Mouse (Mus musculus) kidney, embryonic 14.5 days (tissue): ENCODE data around the gene Iba57. TPM values are rescaled to one million over a fixed set of nuclear protein-coding genes. Genes with fewer than 3 reads are reported as not detected.

Experiments used
- ATAC-seq: fragments of 200-750 bp; cut with Nextera tagmentation; 2 replicates; pipeline ENCODE4 v1.8.0; 2017; ENCODE audit warnings: moderate number of reproducible peaks, mild to moderate bottlenecking, moderate TSS enrichment, moderate library complexity; ENCODE audit not compliant: low FRiP score, low TSS enrichment
- H3K27ac ChIP-seq: fragments of 300-500 bp; sonication (generic); 2 replicates; pipeline ENCODE4 v1.5.1; 2014; ENCODE audit warnings: low read depth, mild to moderate bottlenecking, low read length, moderate library complexity, mixed read lengths
- H3K27me3 ChIP-seq: fragments of 300-500 bp; sonication (generic); 2 replicates; pipeline ENCODE4 v1.6.1; 2014; ENCODE audit warnings: mild to moderate bottlenecking, low read length; ENCODE audit not compliant: control insufficient read depth, insufficient read depth
- H3K36me3 ChIP-seq: fragments of 300-500 bp; sonication (generic); 2 replicates; pipeline ENCODE4 v1.6.1; 2014; ENCODE audit warnings: low read length, mixed read lengths; ENCODE audit not compliant: control insufficient read depth, insufficient read depth
- H3K4me1 ChIP-seq: fragments of 300-500 bp; sonication (generic); 2 replicates; pipeline ENCODE4 v1.6.1; 2014; ENCODE audit warnings: low read length, mixed read lengths; ENCODE audit not compliant: control insufficient read depth, insufficient read depth
- H3K4me2 ChIP-seq: fragments of 300-500 bp; sonication (generic); replicated peaks from 2 replicates; pipeline ENCODE4 v1.6.1; 2014; ENCODE audit warnings: low read depth, mild to moderate bottlenecking, low read length
- H3K4me3 ChIP-seq: fragments of 300-500 bp; sonication (generic); 2 replicates; pipeline ENCODE4 v1.5.1; 2014; ENCODE audit warnings: mild to moderate bottlenecking, low read length
- H3K9ac ChIP-seq: fragments of 300-500 bp; sonication (generic); 2 replicates; pipeline ENCODE4 v1.6.1; 2014; ENCODE audit warnings: low read depth, mild to moderate bottlenecking, low read length, moderate library complexity
- H3K9me3 ChIP-seq: fragments of 300-500 bp; sonication (generic); 2 replicates; pipeline ENCODE4 v1.6.1; 2016; ENCODE audit warnings: low read length; ENCODE audit not compliant: control insufficient read depth
- WGBS: fragments of 180-500 bp; shearing (Covaris S2); extraction: QIAGEN DNeasy Blood & Tissue Kit; methylation state at CpG from one replicate; pipeline ENCODE4 v1.1.7; 2014; 5-methylcytosine and 5-hydroxymethylcytosine counted together
- polyA plus RNA-seq: library from polyadenylated mRNA; unstranded; fragments of >200 nt; fragmentation: Nextera tagmentation; extraction: Ambion mirVana; gene quantifications from 2 replicates; pipeline ENCODE4 v1.2.1, GENCODE M21; 2014

The Iba57 gene
- polyA plus RNA-seq, 1 experiment from 2014 or later = 2.3 TPM

DNA sequence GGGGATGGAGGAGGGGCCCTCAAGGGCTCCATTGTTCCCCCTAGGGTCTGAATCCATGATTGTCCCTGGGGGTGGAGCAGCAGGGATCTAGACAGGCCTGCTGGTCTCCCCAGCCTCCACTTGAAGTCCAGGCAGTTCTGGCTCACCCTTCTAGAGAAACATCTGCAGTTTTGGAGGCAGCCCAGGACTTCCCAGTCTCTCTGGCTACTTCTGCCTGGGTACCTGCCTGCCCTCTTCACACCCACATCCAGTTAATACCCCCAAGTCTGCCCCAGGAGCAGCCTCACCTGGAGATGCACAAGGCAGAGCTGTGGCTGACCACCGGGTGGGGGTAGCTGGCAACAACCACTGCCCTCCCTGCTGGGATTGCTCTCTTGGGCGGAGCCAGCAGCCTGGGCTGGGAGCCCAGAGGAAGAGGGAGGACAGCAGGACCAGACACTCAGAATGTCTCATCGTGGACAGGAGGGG lies 19.4 kb upstream of the Iba57 start, which contains the start of gene Gjc2:
Gjc2 (minus strand) TSS at position 350 of the 468 bp plus-strand sequence.
- no peak for ATAC-seq
- no peak within 1 kb of the TSS; the same call in 1 of the 2 replicates for H3K27ac ChIP-seq
- H3K36me3 ChIP-seq = peaks cover 22% of the 10 kb centered on the region
- H3K9ac ChIP-seq = 0 out of 2 replicates have a peak within 1 kb of the TSS, but pooled peaks have one; percentile 12
- no peaks in the 10 kb centered on the region for H3K9me3 ChIP-seq
- H3K4me3 ChIP-seq = no peak within 1 kb of the TSS
- H3K4me1 ChIP-seq = 0 out of 2 replicates have a peak, but pooled peaks cover 5% of the 10 kb centered on the region
- peaks cover 18% of the 10 kb centered on the region for H3K27me3 ChIP-seq
- 54% methylated on average over 3 of the region's 3 CpGs for WGBS
- no peak within 1 kb of the TSS for H3K4me2 ChIP-seq

GRCm38 (mm10) chr11:59176921-59177320 lies 13.4 kb upstream of the Iba57 start:
- H3K4me2 ChIP-seq = peak overlapping the region; percentile 36
- H3K27me3 ChIP-seq = peaks cover 51% of the 10 kb centered on the region
- no peaks in the 10 kb centered on the region for H3K9me3 ChIP-seq
- H3K27ac ChIP-seq = no peak overlapping the region
- H3K4me1 ChIP-seq = 0 out of 2 replicates have a peak, but pooled peaks cover 3% of the 10 kb centered on the region
- H3K4me3 ChIP-seq = peak overlapping the region; percentile 27
- H3K9ac ChIP-seq = no peak overlapping the region
- 5% methylated on average over 34 of the region's 34 CpGs for WGBS
- no peak for ATAC-seq
- H3K36me3 ChIP-seq = no peaks in the 10 kb centered on the region

DNA sequence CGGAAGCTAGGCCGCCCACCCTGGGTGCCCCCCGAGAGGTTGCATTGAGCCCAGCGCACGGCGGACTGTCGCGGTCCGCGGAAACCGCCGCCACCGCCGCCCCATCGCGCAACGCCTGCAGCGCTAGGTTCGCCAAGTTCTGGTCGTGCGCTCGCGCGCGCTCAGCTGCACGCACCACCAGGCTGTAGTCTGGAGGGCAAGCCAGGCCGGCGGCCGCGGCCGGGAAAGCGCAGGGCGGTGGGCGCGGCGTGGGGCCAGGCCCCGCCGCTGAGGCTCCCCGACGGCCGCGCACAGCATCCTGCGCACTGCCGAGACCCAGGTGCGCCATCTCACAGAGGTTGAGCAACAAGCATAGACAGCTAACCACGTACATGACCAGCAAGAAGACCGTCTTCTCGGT lies 12.9 kb upstream of the Iba57 start:
- WGBS = 2% methylated on average over 48 of the region's 48 CpGs
- no peak overlapping the region for H3K27ac ChIP-seq
- H3K9me3 ChIP-seq = no peaks in the 10 kb centered on the region
- no peaks in the 10 kb centered on the region for H3K36me3 ChIP-seq
- ATAC-seq = no peak
- no peak overlapping the region for H3K9ac ChIP-seq
- peak overlapping the region; percentile 36 for H3K4me2 ChIP-seq
- peaks cover 51% of the 10 kb centered on the region for H3K27me3 ChIP-seq
- peak overlapping the region; percentile 27 for H3K4me3 ChIP-seq
- H3K4me1 ChIP-seq = 0 out of 2 replicates have a peak, but pooled peaks cover 3% of the 10 kb centered on the region

- peaks cover 47% of the 10 kb centered on the region for H3K27me3 ChIP-seq
Observed at GRCm38 (mm10) chr11:59174189-59174838, 10.8 kb upstream of the Iba57 start.

DNA sequence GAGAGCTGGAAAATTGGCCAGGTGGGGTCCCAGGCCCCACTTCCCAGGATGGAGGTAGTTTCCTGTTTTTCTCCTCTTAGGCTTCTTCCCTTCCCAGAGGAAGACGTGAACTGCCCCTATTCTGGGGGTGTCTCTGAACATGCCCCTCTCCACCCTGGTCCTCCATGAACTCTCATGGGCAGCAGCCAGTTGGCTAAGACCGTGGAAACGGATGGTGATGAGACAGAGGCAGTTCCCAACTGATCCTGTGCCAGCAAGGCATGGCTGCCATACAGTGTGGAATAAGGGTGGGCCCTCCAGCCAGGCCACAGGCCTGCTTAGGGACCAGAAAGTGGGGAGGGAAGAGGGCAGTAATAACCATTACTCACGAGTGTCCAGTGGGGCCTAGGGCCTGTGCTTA lies 7.0 kb upstream of the Iba57 start:
- ATAC-seq = no peak
- H3K36me3 ChIP-seq = no peaks in the 10 kb centered on the region
- no peak overlapping the region for H3K9ac ChIP-seq
- 72% methylated on average over 4 of the region's 4 CpGs for WGBS
- no peak overlapping the region for H3K27ac ChIP-seq
- H3K4me1 ChIP-seq = no peaks in the 10 kb centered on the region
- no peaks in the 10 kb centered on the region for H3K9me3 ChIP-seq
- no peak overlapping the region for H3K4me2 ChIP-seq
- H3K27me3 ChIP-seq = peaks cover 10% of the 10 kb centered on the region
- no peak overlapping the region for H3K4me3 ChIP-seq

More at GRCm38 (mm10) chr11:59174189-59174838, 10.8 kb upstream of the Iba57 start:
- 0 out of 2 replicates have a peak, but pooled peaks cover 3% of the 10 kb centered on the region for H3K4me1 ChIP-seq
- H3K27ac ChIP-seq = no peak overlapping the region
- H3K4me2 ChIP-seq = no peak overlapping the region
- no peak overlapping the region for H3K4me3 ChIP-seq
- ATAC-seq = no peak
- H3K36me3 ChIP-seq = no peaks in the 10 kb centered on the region
- no peak overlapping the region for H3K9ac ChIP-seq
- no peaks in the 10 kb centered on the region for H3K9me3 ChIP-seq
- 53% methylated on average over 6 of the region's 6 CpGs for WGBS

DNA sequence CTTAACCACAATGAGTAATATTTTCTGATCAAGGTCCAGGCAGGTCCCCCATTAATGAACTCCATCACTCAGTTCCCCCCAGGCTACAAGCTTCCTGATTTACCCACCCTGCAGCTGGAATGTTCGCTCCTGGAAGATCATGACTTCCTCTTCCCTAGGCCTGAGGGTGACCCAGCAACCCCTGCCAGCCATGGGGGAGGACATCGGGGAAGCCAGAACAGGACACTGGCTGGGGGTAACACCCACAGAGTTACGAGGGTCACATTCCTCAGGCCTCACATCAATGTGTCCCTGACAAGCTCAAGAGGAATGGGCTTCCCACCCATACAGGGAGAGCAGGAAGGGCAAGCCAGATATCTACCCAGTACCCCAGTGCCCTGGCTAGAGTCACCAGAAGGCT lies 6.3 kb upstream of the Iba57 start:
- Histone ChIP-seq H3K4me1 (no peaks in the 10 kb centered on the region), H3K27ac (no peak overlapping the region), H3K4me2 (no peak overlapping the region), H3K27me3 (peaks cover 2% of the 10 kb centered on the region), H3K4me3 (no peak overlapping the region), H3K9me3 (no peaks in the 10 kb centered on the region), H3K36me3 (no peaks in the 10 kb centered on the region), H3K9ac (0 out of 2 replicates have a peak overlapping the region, but pooled peaks have one; percentile 4)
- no peak for ATAC-seq
- 47% methylated on average over 3 of the region's 3 CpGs for WGBS

DNA sequence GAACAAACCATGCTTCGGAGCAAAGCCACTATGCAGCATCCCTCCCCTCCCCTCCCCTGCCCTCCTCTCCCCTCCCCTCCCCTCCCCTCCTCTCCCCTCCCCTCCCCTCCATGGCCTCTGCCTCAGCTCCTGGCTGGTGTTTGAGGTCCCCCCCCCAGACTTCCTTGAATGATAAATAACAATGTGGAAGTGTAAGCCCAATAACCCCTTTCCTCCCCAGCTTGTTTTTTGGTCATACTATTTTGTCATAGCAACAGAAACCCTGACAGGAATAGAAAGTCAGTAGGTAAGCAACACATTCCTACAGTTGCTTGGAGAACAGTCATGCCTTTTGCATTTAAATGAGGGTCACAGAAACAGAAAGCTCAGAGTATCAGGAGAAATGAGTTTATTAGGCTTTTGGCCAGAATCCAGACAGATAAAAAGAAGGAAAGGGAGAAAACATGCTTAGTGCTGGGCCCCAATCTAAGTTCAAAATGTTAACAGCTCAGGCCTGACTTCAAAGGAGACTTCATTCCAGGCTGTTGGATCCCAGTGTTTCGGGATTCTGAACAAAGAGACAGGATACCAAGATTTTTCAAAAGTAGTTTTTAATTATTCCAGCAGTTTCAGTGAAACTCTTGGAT lies 2.2 kb upstream of the Iba57 start:
- H3K4me3 ChIP-seq = no peak overlapping the region
- no peak overlapping the region for H3K4me2 ChIP-seq
- H3K36me3 ChIP-seq = no peaks in the 10 kb centered on the region
- peak overlapping the region; percentile 67; the same call in 1 of the 2 replicates for H3K27ac ChIP-seq
- H3K9ac ChIP-seq = no peak overlapping the region
- H3K4me1 ChIP-seq = peaks cover 7% of the 10 kb centered on the region
- ATAC-seq = no peak
- H3K27me3 ChIP-seq = no peaks in the 10 kb centered on the region
- no peaks in the 10 kb centered on the region for H3K9me3 ChIP-seq
- WGBS = 58% methylated on average over 2 of the region's 2 CpGs

DNA sequence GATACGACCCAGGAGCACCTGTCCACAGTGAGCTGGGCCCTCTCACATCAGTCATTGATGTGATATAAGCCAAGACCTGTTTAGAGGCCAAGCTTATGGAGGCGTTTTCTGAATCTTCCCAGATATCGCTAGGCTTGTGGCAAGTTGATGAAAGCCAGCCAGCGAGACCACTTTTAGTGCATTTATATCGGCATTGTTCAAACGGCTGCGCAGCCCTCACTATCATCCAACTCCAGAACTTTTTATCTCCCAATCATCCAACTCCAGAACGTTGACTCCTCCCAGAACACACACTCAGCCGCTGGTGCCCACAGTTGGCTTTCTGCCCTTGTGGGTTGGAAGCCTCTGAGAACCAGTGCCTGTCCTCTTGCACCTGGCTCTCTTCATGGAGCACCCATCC lies 845 bp upstream of the Iba57 start:
- no peak overlapping the region for H3K9ac ChIP-seq
- WGBS = 86% methylated on average over 9 of the region's 9 CpGs
- H3K27me3 ChIP-seq = no peaks in the 10 kb centered on the region
- H3K4me2 ChIP-seq = peak overlapping the region; percentile 74
- no peak overlapping the region for H3K4me3 ChIP-seq
- no peak overlapping the region for H3K27ac ChIP-seq
- no peak for ATAC-seq
- H3K9me3 ChIP-seq = no peaks in the 10 kb centered on the region
- H3K4me1 ChIP-seq = peaks cover 7% of the 10 kb centered on the region
- no peaks in the 10 kb centered on the region for H3K36me3 ChIP-seq
